Mouse (Mus musculus) liver, embryonic 13.5 days (tissue): ENCODE data around the gene Ak5. TPM values are rescaled to one million over a fixed set of nuclear protein-coding genes. Genes with fewer than 3 reads are reported as not detected.

Source experiments
- ATAC-seq: fragments of 200-750 bp; cut with Nextera tagmentation; 2 replicates; pipeline ENCODE4 v1.8.0; 2017; ENCODE audit warnings: low read depth, mild to moderate bottlenecking, moderate number of reproducible peaks, moderate library complexity
- DNase-seq: peaks from one replicate; pipeline ENCODE4 v3.0.0; 2022
- H3K27ac ChIP-seq: fragments of 300-500 bp; sonication (generic); 2 replicates; pipeline ENCODE4 v1.5.1; 2015; ENCODE audit warnings: moderate library complexity, mild to moderate bottlenecking, inconsistent platforms
- H3K27me3 ChIP-seq: fragments of 300-500 bp; sonication (generic); 2 replicates; pipeline ENCODE4 v1.6.1; 2015; ENCODE audit warnings: mild to moderate bottlenecking, inconsistent platforms
- H3K36me3 ChIP-seq: fragments of 300-500 bp; sonication (generic); 2 replicates; pipeline ENCODE4 v1.6.1; 2015; ENCODE audit warnings: mild to moderate bottlenecking, inconsistent platforms
- H3K4me1 ChIP-seq: fragments of 300-500 bp; sonication (generic); replicated peaks from 2 replicates; pipeline ENCODE4 v1.6.1; 2015; ENCODE audit warnings: inconsistent platforms
- H3K4me2 ChIP-seq: fragments of 300-500 bp; sonication (generic); 2 replicates; pipeline ENCODE4 v1.6.1; 2015; ENCODE audit warnings: inconsistent platforms, mild to moderate bottlenecking, moderate library complexity
- H3K4me3 ChIP-seq: fragments of 300-500 bp; sonication (generic); replicated peaks from 2 replicates; pipeline ENCODE4 v1.5.1; 2015; ENCODE audit warnings: mild to moderate bottlenecking, inconsistent platforms
- H3K9ac ChIP-seq: fragments of 300-500 bp; sonication (generic); 2 replicates; pipeline ENCODE4 v1.6.1; 2015; ENCODE audit warnings: mild to moderate bottlenecking, inconsistent platforms
- H3K9me3 ChIP-seq: fragments of 300-500 bp; sonication (generic); replicated peaks from 2 replicates; pipeline ENCODE4 v1.6.1; 2016; ENCODE audit warnings: inconsistent platforms
- WGBS: fragments of 180-500 bp; shearing (Covaris S2); methylation state at CpG from one replicate; pipeline ENCODE4 v1.1.7; 2015; ENCODE audit not compliant: insufficient replicate concordance; 5-methylcytosine and 5-hydroxymethylcytosine counted together
- polyA plus RNA-seq: library from polyadenylated mRNA; unstranded; fragments of >200 nt; fragmentation: Nextera tagmentation; extraction: Ambion mirVana; gene quantifications from 2 replicates; pipeline ENCODE4 v1.2.1, GENCODE M21; 2015

The Ak5 gene
- polyA plus RNA-seq, 1 experiment from 2014 or later = 0.30 TPM

- H3K4me1 ChIP-seq = no peaks in the 10 kb centered on the region
- H3K4me3 ChIP-seq = no peak overlapping the region
- ATAC-seq = no peak
- DNase-seq = no peak
- H3K27ac ChIP-seq = no peak overlapping the region; the same call in 1 of the 2 replicates
- no peaks in the 10 kb centered on the region for H3K36me3 ChIP-seq
- no peaks in the 10 kb centered on the region for H3K27me3 ChIP-seq
- H3K4me2 ChIP-seq = no peak overlapping the region
- H3K9me3 ChIP-seq = no peaks in the 10 kb centered on the region
- no peak overlapping the region for H3K9ac ChIP-seq
- 61% methylated on average over 6 of the region's 6 CpGs for WGBS
These were observed 152.2 kb downstream of the Ak5 start for GRCm38 (mm10) chr3:152515959-152516358.

- ATAC-seq (no peak), DNase-seq (no peak)
- Histone ChIP-seq H3K27ac (no peak overlapping the region), H3K4me3 (no peak overlapping the region), H3K36me3 (no peaks in the 10 kb centered on the region), H3K27me3 (no peaks in the 10 kb centered on the region), H3K4me1 (no peaks in the 10 kb centered on the region), H3K9ac (no peak overlapping the region), H3K4me2 (no peak overlapping the region), H3K9me3 (0 out of 2 replicates have a peak, but pooled peaks cover 4% of the 10 kb centered on the region)
- 25% methylated on average over 2 of the region's 2 CpGs for WGBS
These were observed 155.6 kb downstream of the Ak5 start for GRCm38 (mm10) chr3:152512517-152512916.

GRCm38 (mm10) chr3:152509268-152509667, 158.9 kb downstream of the Ak5 start:
- WGBS = 38% methylated on average over 7 of the region's 7 CpGs
- H3K9me3 ChIP-seq = 0 out of 2 replicates have a peak, but pooled peaks cover 4% of the 10 kb centered on the region
- DNase-seq = no peak
- no peaks in the 10 kb centered on the region for H3K27me3 ChIP-seq
- no peak overlapping the region for H3K4me3 ChIP-seq
- ATAC-seq = no peak
- H3K4me2 ChIP-seq = no peak overlapping the region
- no peaks in the 10 kb centered on the region for H3K36me3 ChIP-seq
- H3K4me1 ChIP-seq = no peaks in the 10 kb centered on the region
- H3K27ac ChIP-seq = no peak overlapping the region
- no peak overlapping the region for H3K9ac ChIP-seq

GRCm38 (mm10) chr3:152508419-152508993, 159.7 kb downstream of the Ak5 start:
- no peak for ATAC-seq

GRCm38 (mm10) chr3:152507900-152508299, 160.3 kb downstream of the Ak5 start:
- ATAC-seq = no peak
- Histone ChIP-seq H3K36me3 (no peaks in the 10 kb centered on the region), H3K9ac (no peak overlapping the region), H3K4me3 (no peak overlapping the region), H3K4me2 (no peak overlapping the region), H3K9me3 (0 out of 2 replicates have a peak, but pooled peaks cover 4% of the 10 kb centered on the region), H3K27ac (no peak overlapping the region), H3K4me1 (no peaks in the 10 kb centered on the region), H3K27me3 (no peaks in the 10 kb centered on the region)
- 75% methylated on average over 8 of the region's 8 CpGs for WGBS
- no peak for DNase-seq

More at GRCm38 (mm10) chr3:152508419-152508993, 159.7 kb downstream of the Ak5 start:
- DNase-seq = no peak
- Histone ChIP-seq H3K27me3 (no peaks in the 10 kb centered on the region), H3K4me1 (no peaks in the 10 kb centered on the region), H3K9me3 (0 out of 2 replicates have a peak, but pooled peaks cover 4% of the 10 kb centered on the region), H3K36me3 (no peaks in the 10 kb centered on the region), H3K27ac (no peak overlapping the region), H3K9ac (no peak overlapping the region), H3K4me2 (no peak overlapping the region), H3K4me3 (no peak overlapping the region)
- 75% methylated on average over 12 of the region's 12 CpGs for whole genome bisulfite sequencing

GRCm38 (mm10) chr3:152498968-152499696, 169.0 kb downstream of the Ak5 start:
- Histone ChIP-seq H3K27me3 (no peaks in the 10 kb centered on the region), H3K9me3 (no peaks in the 10 kb centered on the region), H3K4me3 (no peak overlapping the region), H3K36me3 (no peaks in the 10 kb centered on the region), H3K4me1 (peaks cover 3% of the 10 kb centered on the region; the same call in 1 of the 2 replicates), H3K4me2 (no peak overlapping the region), H3K27ac (no peak overlapping the region), H3K9ac (no peak overlapping the region)
- ATAC-seq (no peak), DNase-seq (no peak)
- WGBS = 69% methylated on average over 2 of the region's 2 CpGs

GRCm38 (mm10) chr3:152497842-152498241, 170.3 kb downstream of the Ak5 start:
- DNase-seq = no peak
- Histone ChIP-seq H3K27me3 (no peaks in the 10 kb centered on the region), H3K4me3 (no peak overlapping the region), H3K9ac (no peak overlapping the region), H3K27ac (no peak overlapping the region), H3K4me1 (peaks cover 3% of the 10 kb centered on the region; the same call in 1 of the 2 replicates), H3K4me2 (no peak overlapping the region), H3K9me3 (no peaks in the 10 kb centered on the region), H3K36me3 (no peaks in the 10 kb centered on the region)
- ATAC-seq = no peak
- WGBS = 78% methylated on average over 2 of the region's 2 CpGs

- WGBS = 72% methylated on average over 7 of the region's 7 CpGs
- H3K27ac ChIP-seq = no peak overlapping the region
- no peak overlapping the region for H3K4me2 ChIP-seq
These were observed 171.1 kb downstream of the Ak5 start for GRCm38 (mm10) chr3:152497084-152497483.

GRCm38 (mm10) chr3:152495415-152495898, 172.7 kb downstream of the Ak5 start:
- H3K9ac ChIP-seq = no peak overlapping the region
- peaks cover 3% of the 10 kb centered on the region; the same call in 1 of the 2 replicates for H3K4me1 ChIP-seq
- DNase-seq = no peak
- 75% methylated on average over 8 of the region's 8 CpGs for WGBS
- no peak overlapping the region for H3K4me2 ChIP-seq
- H3K27me3 ChIP-seq = no peaks in the 10 kb centered on the region
- no peaks in the 10 kb centered on the region for H3K36me3 ChIP-seq
- H3K27ac ChIP-seq = no peak overlapping the region
- no peak overlapping the region for H3K4me3 ChIP-seq
- no peaks in the 10 kb centered on the region for H3K9me3 ChIP-seq
- no peak for ATAC-seq

More at GRCm38 (mm10) chr3:152497084-152497483, 171.1 kb downstream of the Ak5 start:
- H3K4me3 ChIP-seq = no peak overlapping the region
- H3K9me3 ChIP-seq = no peaks in the 10 kb centered on the region
- DNase-seq (no peak), ATAC-seq (no peak)
- peaks cover 3% of the 10 kb centered on the region; the same call in 1 of the 2 replicates for H3K4me1 ChIP-seq
- no peaks in the 10 kb centered on the region for H3K27me3 ChIP-seq
- H3K36me3 ChIP-seq = no peaks in the 10 kb centered on the region
- H3K9ac ChIP-seq = no peak overlapping the region

GRCm38 (mm10) chr3:152494667-152495360, 173.3 kb downstream of the Ak5 start:
- peaks cover 3% of the 10 kb centered on the region; the same call in 1 of the 2 replicates for H3K4me1 ChIP-seq
- H3K27ac ChIP-seq = no peak overlapping the region
- H3K4me2 ChIP-seq = no peak overlapping the region
- ATAC-seq (no peak), DNase-seq (no peak)
- no peaks in the 10 kb centered on the region for H3K36me3 ChIP-seq
- no peak overlapping the region for H3K4me3 ChIP-seq
- no peaks in the 10 kb centered on the region for H3K9me3 ChIP-seq
- WGBS = 58% methylated on average over 12 of the region's 12 CpGs
- no peaks in the 10 kb centered on the region for H3K27me3 ChIP-seq
- H3K9ac ChIP-seq = no peak overlapping the region

- Histone ChIP-seq H3K36me3 (no peaks in the 10 kb centered on the region), H3K4me1 (peaks cover under 1% of the 10 kb centered on the region; the same call in 1 of the 2 replicates), H3K27ac (no peak overlapping the region), H3K9ac (no peak overlapping the region), H3K27me3 (no peaks in the 10 kb centered on the region), H3K4me3 (no peak overlapping the region), H3K9me3 (no peaks in the 10 kb centered on the region), H3K4me2 (no peak overlapping the region)
- WGBS = 49% methylated on average over 2 of the region's 2 CpGs
- ATAC-seq = no peak
- DNase-seq = no peak
These were observed 174.3 kb downstream of the Ak5 start for GRCm38 (mm10) chr3:152493813-152494212.
